In the genomic region with DNA sequence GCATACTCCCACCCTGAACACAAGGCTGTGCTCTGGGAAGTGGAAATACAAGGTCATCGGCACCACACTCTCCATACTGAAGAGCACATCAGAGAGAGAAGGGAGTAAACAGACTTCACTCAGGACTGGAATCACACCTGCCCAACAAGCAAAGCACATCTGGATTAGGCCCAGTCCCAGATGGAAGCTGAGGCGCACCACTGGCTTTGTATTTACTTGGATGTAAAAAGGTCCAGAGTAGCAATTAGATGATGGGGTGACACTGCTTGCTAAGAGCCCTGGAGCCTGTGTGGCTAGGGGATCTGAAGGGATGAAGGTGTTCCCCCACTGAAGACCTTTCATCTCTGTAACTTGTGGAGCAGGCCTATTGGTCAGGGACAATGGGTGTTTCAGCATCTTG, we compare ENCODE assay signal across 32 mouse cellular contexts.
"Had no signal": no experiment of that assay in that cellular context is flagged by ENCODE, and none has a peak within 500 bp of the region (broad histone marks: within the 10 kb centered on the region; RNA-seq: fewer than 3 reads in every experiment).

No protein-coding gene starts in this region.

- DNase-seq: left cerebral cortex, postnatal 4 days; liver; liver, embryonic 13.5 days; liver, postnatal 0 days; lung, adult 18-20 months; lung, adult 2 months; lung, embryonic 14.5 days; lung, postnatal 10 days; lung, postnatal 14 days; lung, postnatal 36 days; lung, postnatal 4 days; midbrain, embryonic 14.5 days had no signal

- H3K4me2 ChIP-seq: limb, embryonic 12.5 days; limb, embryonic 13.5 days; limb, embryonic 15.5 days; liver, embryonic 11.5 days; liver, embryonic 12.5 days; liver, embryonic 13.5 days; liver, embryonic 15.5 days; lung, embryonic 14.5 days; lung, embryonic 15.5 days; midbrain, embryonic 11.5 days; midbrain, embryonic 12.5 days; midbrain, embryonic 13.5 days; midbrain, embryonic 15.5 days; neural tube, embryonic 12.5 days; neural tube, embryonic 13.5 days had no signal

- H3K27ac ChIP-seq: limb, embryonic 12.5 days; limb, embryonic 13.5 days; limb, embryonic 15.5 days; liver, embryonic 12.5 days; liver, embryonic 13.5 days; liver, embryonic 14.5 days; liver, embryonic 15.5 days; lung, embryonic 15.5 days; macrophage; midbrain, embryonic 10.5 days; midbrain, embryonic 12.5 days; midbrain, embryonic 13.5 days; midbrain, embryonic 15.5 days; neural tube, embryonic 12.5 days; neural tube, embryonic 13.5 days had no signal

- H3K9ac ChIP-seq: limb, embryonic 12.5 days; limb, embryonic 13.5 days; limb, embryonic 15.5 days; liver, embryonic 12.5 days; liver, embryonic 13.5 days; liver, embryonic 14.5 days; liver, embryonic 15.5 days; liver, postnatal 0 days; lung, embryonic 14.5 days; lung, embryonic 15.5 days; midbrain, embryonic 12.5 days; midbrain, embryonic 13.5 days; midbrain, embryonic 15.5 days; neural tube, embryonic 12.5 days; neural tube, embryonic 13.5 days had no signal

- H3K9me3 ChIP-seq: limb, embryonic 12.5 days; limb, embryonic 13.5 days; limb, embryonic 15.5 days; liver, embryonic 12.5 days; liver, embryonic 13.5 days; liver, embryonic 15.5 days; lung, embryonic 15.5 days; megakaryocyte, embryonic 14.5 days; midbrain, embryonic 10.5 days; midbrain, embryonic 12.5 days; midbrain, embryonic 13.5 days; midbrain, embryonic 15.5 days; neural tube, embryonic 12.5 days; neural tube, embryonic 13.5 days had no signal

- H3K4me3 ChIP-seq: limb, embryonic 12.5 days; limb, embryonic 13.5 days; limb, embryonic 15.5 days; liver, embryonic 12.5 days; liver, embryonic 13.5 days; liver, embryonic 15.5 days; lung, embryonic 15.5 days; megakaryocyte, embryonic 14.5 days; midbrain, embryonic 10.5 days; midbrain, embryonic 12.5 days; midbrain, embryonic 13.5 days; midbrain, embryonic 15.5 days; myocyte; neural tube, embryonic 12.5 days; neural tube, embryonic 13.5 days had no signal

- ATAC-seq: liver, embryonic 12.5 days; liver, postnatal 0 days; lung, postnatal 0 days; midbrain, embryonic 13.5 days; midbrain, embryonic 15.5 days; midbrain, embryonic 16.5 days had no signal

- H3K36me3 ChIP-seq: limb, embryonic 12.5 days; limb, embryonic 13.5 days; limb, embryonic 15.5 days; liver, embryonic 12.5 days; liver, embryonic 13.5 days; liver, embryonic 15.5 days; lung, embryonic 15.5 days; midbrain, embryonic 10.5 days; midbrain, embryonic 12.5 days; midbrain, embryonic 13.5 days; midbrain, embryonic 15.5 days; neural tube, embryonic 12.5 days; neural tube, embryonic 13.5 days had no signal

- H3K27me3 ChIP-seq: limb, embryonic 12.5 days; limb, embryonic 13.5 days; limb, embryonic 15.5 days; liver, embryonic 12.5 days; liver, embryonic 13.5 days; liver, embryonic 15.5 days; lung, embryonic 15.5 days; megakaryocyte, embryonic 14.5 days; midbrain, embryonic 12.5 days; midbrain, embryonic 13.5 days; midbrain, embryonic 15.5 days; neural tube, embryonic 12.5 days; neural tube, embryonic 13.5 days had no signal

- H3K4me1 ChIP-seq: liver, embryonic 12.5 days; liver, embryonic 13.5 days; liver, embryonic 15.5 days; lung, embryonic 15.5 days; megakaryocyte, embryonic 14.5 days; midbrain, embryonic 12.5 days; midbrain, embryonic 15.5 days had no signal
